Mouse (Mus musculus) liver, embryonic 12.5 days (tissue): ENCODE measurements around the gene Rab33a. TPM values are rescaled to one million over a fixed set of nuclear protein-coding genes. Genes with fewer than 3 reads are reported as not detected.

Experiments
- ATAC-seq: fragments of 200-750 bp; cut with Nextera tagmentation; 2 replicates; pipeline ENCODE4 v1.8.0; 2017; ENCODE audit warnings: moderate number of reproducible peaks, mild to moderate bottlenecking, moderate library complexity
- H3K27ac ChIP-seq: fragments of 300-500 bp; sonication (generic); 2 replicates; pipeline ENCODE4 v1.5.1; 2016; ENCODE audit warnings: mild to moderate bottlenecking
- H3K27me3 ChIP-seq: fragments of 300-500 bp; sonication (generic); replicated peaks from 2 replicates; pipeline ENCODE4 v1.6.1; 2016; ENCODE audit warnings: mild to moderate bottlenecking, moderate library complexity
- H3K36me3 ChIP-seq: fragments of 300-500 bp; sonication (generic); 2 replicates; pipeline ENCODE4 v1.6.1; 2016; ENCODE audit warnings: mild to moderate bottlenecking, moderate library complexity
- H3K4me1 ChIP-seq: fragments of 300-500 bp; sonication (generic); 2 replicates; pipeline ENCODE4 v1.6.1; 2016
- H3K4me2 ChIP-seq: fragments of 300-500 bp; sonication (generic); 2 replicates; pipeline ENCODE4 v1.6.1; 2016; ENCODE audit warnings: mild to moderate bottlenecking, moderate library complexity
- H3K4me3 ChIP-seq: fragments of 300-500 bp; sonication (generic); 2 replicates; pipeline ENCODE4 v1.5.1; 2016; ENCODE audit warnings: mild to moderate bottlenecking, moderate library complexity
- H3K9ac ChIP-seq: fragments of 300-500 bp; sonication (generic); 2 replicates; pipeline ENCODE4 v1.6.1; 2016; ENCODE audit warnings: mild to moderate bottlenecking, moderate library complexity
- H3K9me3 ChIP-seq: fragments of 300-500 bp; sonication (generic); replicated peaks from 2 replicates; pipeline ENCODE4 v1.6.1; 2016; ENCODE audit warnings: mild to moderate bottlenecking, moderate library complexity
- WGBS: fragments of 180-500 bp; shearing (Covaris S2); methylation state at CpG from one replicate; pipeline ENCODE4 v1.1.7; 2016; ENCODE audit not compliant: insufficient replicate concordance; 5-methylcytosine and 5-hydroxymethylcytosine counted together
- polyA plus RNA-seq: library from polyadenylated mRNA; unstranded; fragments of >200 nt; fragmentation: Nextera tagmentation; extraction: Ambion mirVana; gene quantifications from 2 replicates; pipeline ENCODE4 v1.2.1, GENCODE M21; 2016

The Rab33a gene
- 0.90 and 0.93 TPM in 2 replicates for polyA plus RNA-seq

DNA sequence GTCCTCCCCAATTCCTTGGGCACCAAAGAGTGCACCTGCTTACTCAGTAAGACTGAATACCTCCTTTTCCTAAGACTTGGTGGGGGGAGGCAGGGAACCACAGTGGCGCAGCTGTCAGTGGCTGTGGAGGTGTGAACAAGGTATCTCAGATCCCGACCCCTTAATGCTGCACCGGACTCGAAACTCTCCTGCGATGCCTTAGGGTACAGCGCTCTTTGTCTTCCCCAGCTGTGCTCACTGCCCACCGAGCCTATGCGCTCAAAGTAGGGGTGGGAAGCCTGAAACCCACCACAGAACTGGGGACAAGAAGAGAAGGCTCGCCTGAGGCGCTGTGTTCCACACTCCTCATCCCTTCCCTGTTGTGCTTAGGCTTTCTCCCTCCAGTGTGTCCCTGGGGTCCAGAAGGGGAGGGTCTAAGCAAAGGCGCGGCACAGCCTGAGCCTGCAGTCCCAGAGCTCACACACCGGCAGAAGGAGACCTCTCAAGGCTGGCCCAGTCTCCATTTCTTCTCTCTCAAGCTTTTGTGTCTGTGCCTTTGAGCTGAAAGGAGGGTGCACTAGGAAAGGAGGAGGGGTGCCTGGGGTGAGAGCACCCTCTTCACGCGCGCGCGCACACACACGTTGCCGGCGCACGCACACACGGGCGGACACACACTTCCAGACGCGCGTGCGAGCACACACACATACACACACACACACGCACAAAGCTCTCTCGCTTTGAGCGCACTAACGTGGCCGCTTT is at the start of gene Rab33a:
TSS of gene Rab33a (plus strand) at position 478 of the 741 bp plus-strand sequence.
- 0 out of 2 replicates have a peak, but pooled peaks cover 8% of the 10 kb centered on the region for H3K4me1 ChIP-seq
- no peak within 1 kb of the TSS for H3K27ac ChIP-seq
- ATAC-seq, result peak; percentile 49; the same call in 1 of the 2 replicates
- peak within 1 kb of the TSS; percentile 40 for H3K4me3 ChIP-seq
- peak within 1 kb of the TSS; percentile 27; the same call in 1 of the 2 replicates for H3K9ac ChIP-seq
- H3K4me2 ChIP-seq, result peak within 1 kb of the TSS; percentile 67
- no peaks in the 10 kb centered on the region for H3K36me3 ChIP-seq
- H3K27me3 ChIP-seq, result peaks cover 26% of the 10 kb centered on the region
- WGBS, result 12% methylated on average over 33 of the region's 33 CpGs
- no peaks in the 10 kb centered on the region for H3K9me3 ChIP-seq

DNA sequence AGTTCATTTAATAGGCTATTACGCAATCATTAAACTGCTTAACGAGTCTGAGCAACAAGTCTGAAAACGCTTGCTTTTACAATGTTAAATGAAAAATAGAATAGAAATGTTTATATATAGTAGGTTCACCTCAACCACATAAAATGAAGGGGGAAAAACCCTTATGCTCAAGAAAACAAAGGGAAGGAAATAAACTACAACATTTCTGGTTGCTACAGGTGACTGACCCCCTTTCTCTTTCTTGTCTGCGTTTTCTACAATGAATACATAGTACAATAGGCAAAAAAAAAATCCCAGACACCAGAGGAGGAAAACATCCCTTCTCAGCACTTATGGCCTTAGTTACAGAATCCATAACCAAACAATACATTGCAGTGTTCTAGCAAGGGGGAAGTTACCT is 38.0 kb upstream of the Rab33a start:
- no peak overlapping the region for H3K4me2 ChIP-seq
- H3K9ac ChIP-seq, result no peak overlapping the region
- H3K9me3 ChIP-seq, result no peaks in the 10 kb centered on the region
- no peaks in the 10 kb centered on the region for H3K4me1 ChIP-seq
- ATAC-seq, result no peak
- no peaks in the 10 kb centered on the region for H3K27me3 ChIP-seq
- 74% methylated on average over 4 of the region's 4 CpGs for WGBS
- H3K27ac ChIP-seq, result no peak overlapping the region
- peaks cover 63% of the 10 kb centered on the region for H3K36me3 ChIP-seq
- no peak overlapping the region for H3K4me3 ChIP-seq

DNA sequence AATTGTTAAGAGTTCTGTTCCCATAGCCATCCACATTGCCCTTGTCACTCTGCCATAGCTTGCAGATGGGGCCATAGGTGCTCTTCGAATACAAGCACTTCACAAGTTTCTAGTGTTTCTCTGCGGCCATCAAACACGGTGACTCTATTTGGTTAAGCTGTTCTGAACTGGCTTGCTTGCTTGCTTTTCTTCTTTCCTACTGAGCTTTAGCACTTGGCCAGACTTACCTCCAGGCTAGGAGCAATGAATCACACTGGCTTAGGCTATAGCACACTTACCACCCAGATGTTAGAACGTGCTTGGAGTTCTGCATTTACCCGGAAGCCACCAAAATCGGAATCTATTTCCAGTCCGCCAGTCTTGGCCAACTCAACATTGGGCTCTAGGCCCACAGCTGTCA is 37.4 kb upstream of the Rab33a start:
- no peaks in the 10 kb centered on the region for H3K4me1 ChIP-seq
- H3K9ac ChIP-seq, result no peak overlapping the region
- H3K27me3 ChIP-seq, result no peaks in the 10 kb centered on the region
- H3K27ac ChIP-seq, result no peak overlapping the region
- H3K36me3 ChIP-seq, result peaks cover 60% of the 10 kb centered on the region
- H3K9me3 ChIP-seq, result no peaks in the 10 kb centered on the region
- 83% methylated on average over 7 of the region's 7 CpGs for WGBS
- no peak overlapping the region for H3K4me2 ChIP-seq
- no peak for ATAC-seq
- H3K4me3 ChIP-seq, result no peak overlapping the region

DNA sequence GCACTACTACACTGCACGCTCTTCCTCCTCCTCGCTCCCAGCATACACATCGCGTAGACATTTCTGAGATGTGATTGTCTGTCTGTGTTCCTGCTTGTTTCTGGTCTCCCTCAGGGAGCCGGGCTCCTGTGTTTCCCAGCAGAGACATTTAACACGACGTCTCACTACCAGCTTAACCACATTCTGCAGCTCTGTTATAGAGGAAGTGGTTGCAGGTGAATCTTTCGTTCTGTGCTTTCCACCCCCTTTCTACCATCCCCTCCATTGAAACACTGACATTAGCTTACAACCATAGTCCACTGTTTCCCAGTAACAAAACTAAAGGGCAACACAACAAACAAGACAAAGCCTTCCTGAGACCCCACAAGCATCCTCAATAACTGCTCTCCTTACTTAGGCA is 25.3 kb upstream of the Rab33a start:
- Histone ChIP-seq H3K9me3 (no peaks in the 10 kb centered on the region), H3K36me3 (peaks cover 56% of the 10 kb centered on the region), H3K4me3 (no peak overlapping the region), H3K4me2 (no peak overlapping the region), H3K4me1 (no peaks in the 10 kb centered on the region), H3K9ac (no peak overlapping the region), H3K27ac (no peak overlapping the region), H3K27me3 (no peaks in the 10 kb centered on the region)
- ATAC-seq, result no peak
- 75% methylated on average over 8 of the region's 8 CpGs for WGBS

DNA sequence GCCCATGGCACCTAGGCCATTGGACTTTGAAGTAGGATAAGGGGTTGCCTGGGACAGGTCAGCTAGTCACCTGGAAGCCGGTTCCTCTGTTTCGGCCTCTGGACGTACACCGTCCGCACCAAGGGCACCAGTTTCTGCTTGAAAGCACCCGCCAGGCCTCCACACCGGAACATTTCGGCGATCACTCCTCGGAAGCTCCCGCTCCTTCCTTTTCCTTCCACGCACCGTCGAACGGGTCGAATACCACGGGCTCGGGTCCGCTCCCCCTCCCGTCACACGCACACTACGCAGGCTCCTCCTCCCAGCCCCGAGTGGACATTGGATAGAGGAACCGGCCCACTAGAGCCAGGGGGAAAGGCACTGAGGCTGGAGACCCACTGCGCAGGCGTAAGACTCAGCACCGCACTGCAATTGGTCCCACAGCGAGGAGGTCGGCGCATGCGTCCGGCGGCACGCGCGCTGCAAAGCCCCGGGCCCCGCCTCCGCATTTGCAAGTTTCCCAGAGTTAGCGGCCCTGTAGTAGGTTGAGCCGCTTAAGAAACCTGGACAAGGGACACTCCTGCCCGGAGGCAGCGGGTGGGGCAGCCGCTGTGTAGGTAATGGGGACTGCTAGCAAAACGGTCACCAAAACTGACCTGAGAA is 5.8 kb upstream of the Rab33a start, which contains the start of gene Aifm1:
TSS of gene Aifm1 (minus strand) at position 398 of the 642 bp plus-strand sequence.
- Histone ChIP-seq H3K27me3 (peaks cover 2% of the 10 kb centered on the region), H3K4me2 (peak within 1 kb of the TSS; percentile 69), H3K9me3 (no peaks in the 10 kb centered on the region), H3K27ac (peak within 1 kb of the TSS; percentile 71; the same call in 1 of the 2 replicates), H3K9ac (peak within 1 kb of the TSS; percentile 74), H3K36me3 (peaks cover 4% of the 10 kb centered on the region; the same call in 1 of the 2 replicates), H3K4me3 (peak within 1 kb of the TSS; percentile 68), H3K4me1 (peaks cover 11% of the 10 kb centered on the region)
- ATAC-seq, result peak; percentile 98
- WGBS, result 3% methylated on average over 44 of the region's 45 CpGs

DNA sequence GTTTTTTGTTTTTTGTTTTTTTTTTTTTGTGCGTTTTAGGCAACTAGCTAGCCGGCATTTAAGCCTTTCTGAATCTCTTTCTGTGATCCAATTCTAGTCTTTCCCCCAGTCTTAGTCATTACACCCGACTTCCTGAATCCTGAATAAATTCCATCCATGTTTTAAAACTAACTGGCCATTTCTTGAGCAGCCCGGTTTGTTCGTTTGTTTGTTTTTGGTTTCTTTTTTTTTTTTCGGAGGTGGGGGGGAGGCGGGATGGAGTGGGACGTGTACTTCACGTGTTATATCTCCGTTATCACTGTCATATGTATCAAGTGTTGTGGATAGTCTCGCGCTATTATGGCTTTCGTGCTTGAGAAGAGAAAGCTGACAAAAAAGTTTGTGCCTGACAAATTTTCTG is 5.3 kb upstream of the Rab33a start:
- Histone ChIP-seq H3K27ac (0 out of 2 replicates have a peak overlapping the region, but pooled peaks have one; percentile 45), H3K9me3 (no peaks in the 10 kb centered on the region), H3K4me2 (peak overlapping the region; percentile 69)

DNA sequence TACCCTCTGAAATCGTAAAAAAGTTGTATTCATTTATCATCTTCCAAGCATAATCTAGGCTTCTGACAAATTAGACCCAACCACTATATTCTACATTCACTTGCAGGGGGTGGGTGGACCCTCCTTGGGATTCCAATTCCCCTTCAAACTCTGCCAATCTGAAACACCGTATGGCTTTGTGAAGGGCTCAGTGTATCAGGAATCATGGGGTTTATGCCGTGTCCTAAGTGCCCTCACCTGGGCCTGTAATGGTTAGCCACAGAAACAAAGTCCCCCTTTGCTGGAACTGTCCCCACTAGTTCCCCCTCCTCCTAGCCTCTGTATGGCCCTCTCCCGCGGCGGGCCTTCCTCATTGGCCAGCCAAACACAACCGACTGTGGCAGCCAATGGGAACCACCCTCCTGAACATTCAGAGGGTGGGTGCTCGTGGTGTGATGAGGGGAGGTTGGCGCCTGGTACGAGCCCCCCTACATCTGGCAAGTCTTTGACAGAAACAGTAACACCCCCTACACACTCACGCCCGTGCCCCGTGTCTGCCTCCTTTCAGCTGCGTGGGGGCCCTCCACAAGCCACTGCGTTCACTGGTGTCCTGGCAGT is 776 bp upstream of the Rab33a start:
- H3K4me2 ChIP-seq, result peak overlapping the region; percentile 67
- H3K27ac ChIP-seq, result no peak overlapping the region
- H3K4me3 ChIP-seq, result peak overlapping the region; percentile 40
- H3K27me3 ChIP-seq, result peaks cover 26% of the 10 kb centered on the region
- peak; percentile 42; the same call in 1 of the 2 replicates for ATAC-seq
- H3K4me1 ChIP-seq, result 0 out of 2 replicates have a peak, but pooled peaks cover 8% of the 10 kb centered on the region
- H3K9ac ChIP-seq, result no peak overlapping the region
- H3K36me3 ChIP-seq, result no peaks in the 10 kb centered on the region
- H3K9me3 ChIP-seq, result no peaks in the 10 kb centered on the region
- 32% methylated on average over 15 of the region's 15 CpGs for WGBS

More for the DNA sequence above, 5.3 kb upstream of the Rab33a start:
- H3K4me1 ChIP-seq, result peaks cover 14% of the 10 kb centered on the region
- no peak for ATAC-seq
- H3K4me3 ChIP-seq, result peak overlapping the region; percentile 68
- peak overlapping the region; percentile 57; the same call in 1 of the 2 replicates for H3K9ac ChIP-seq
- peaks cover 4% of the 10 kb centered on the region; the same call in 1 of the 2 replicates for H3K36me3 ChIP-seq
- peaks cover 7% of the 10 kb centered on the region for H3K27me3 ChIP-seq
- 12% methylated on average over 13 of the region's 13 CpGs for WGBS

DNA sequence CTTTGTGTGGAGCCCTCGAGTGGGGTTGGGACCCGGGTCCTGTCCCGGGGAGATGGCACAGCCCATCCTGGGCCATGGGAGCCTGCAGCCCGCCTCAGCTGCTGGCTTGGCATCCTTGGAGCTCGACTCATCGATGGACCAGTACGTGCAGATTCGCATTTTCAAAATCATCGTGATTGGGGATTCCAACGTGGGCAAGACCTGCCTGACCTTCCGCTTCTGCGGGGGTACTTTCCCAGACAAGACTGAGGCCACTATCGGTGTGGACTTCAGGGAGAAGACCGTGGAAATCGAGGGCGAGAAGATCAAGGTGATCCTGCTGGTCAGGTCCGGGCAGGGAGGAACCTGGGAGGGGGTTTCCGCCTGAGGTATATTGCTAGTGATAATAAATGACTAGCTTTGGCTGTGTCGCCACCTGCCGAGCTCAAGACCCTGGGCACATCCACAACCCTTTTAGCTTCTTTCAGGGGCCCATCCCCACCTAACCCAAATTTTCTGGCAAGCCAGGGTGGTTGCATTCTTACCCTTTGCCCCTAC is 532 bp downstream of the Rab33a start:
- Histone ChIP-seq H3K4me3 (peak overlapping the region; percentile 40), H3K4me1 (0 out of 2 replicates have a peak, but pooled peaks cover 3% of the 10 kb centered on the region), H3K4me2 (peak overlapping the region; percentile 67), H3K9me3 (no peaks in the 10 kb centered on the region), H3K27me3 (peaks cover 26% of the 10 kb centered on the region), H3K9ac (peak overlapping the region; percentile 27; the same call in 1 of the 2 replicates), H3K27ac (no peak overlapping the region), H3K36me3 (no peaks in the 10 kb centered on the region)
- ATAC-seq, result no peak
- 15% methylated on average over 20 of the region's 20 CpGs for WGBS

DNA sequence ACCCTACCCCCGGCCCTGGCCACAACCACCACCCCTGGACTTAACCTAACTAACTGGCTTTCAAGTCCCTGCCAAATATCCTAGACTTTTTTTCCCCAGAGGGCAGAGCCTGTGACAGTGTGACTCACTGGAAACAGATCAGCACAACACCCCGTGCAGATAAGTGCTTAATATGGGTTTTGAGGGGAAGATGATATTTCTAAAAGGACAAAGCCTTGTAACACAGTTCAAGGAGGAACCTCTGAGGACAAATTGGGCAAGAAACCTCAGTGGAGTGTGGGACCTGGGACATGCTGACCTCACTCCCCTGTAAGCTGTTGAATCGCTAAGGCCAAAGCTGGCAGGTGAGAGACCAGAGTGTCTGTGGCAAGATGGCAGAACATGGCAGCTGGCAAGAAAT is 2.6 kb downstream of the Rab33a start:
- H3K9me3 ChIP-seq, result no peaks in the 10 kb centered on the region
- 63% methylated on average over 2 of the region's 3 CpGs for WGBS
- H3K27me3 ChIP-seq, result peaks cover 26% of the 10 kb centered on the region
- H3K4me2 ChIP-seq, result no peak overlapping the region
- no peak for ATAC-seq
- H3K9ac ChIP-seq, result no peak overlapping the region
- H3K4me1 ChIP-seq, result 0 out of 2 replicates have a peak, but pooled peaks cover 3% of the 10 kb centered on the region
- no peak overlapping the region for H3K27ac ChIP-seq
- no peak overlapping the region for H3K4me3 ChIP-seq
- no peaks in the 10 kb centered on the region for H3K36me3 ChIP-seq

DNA sequence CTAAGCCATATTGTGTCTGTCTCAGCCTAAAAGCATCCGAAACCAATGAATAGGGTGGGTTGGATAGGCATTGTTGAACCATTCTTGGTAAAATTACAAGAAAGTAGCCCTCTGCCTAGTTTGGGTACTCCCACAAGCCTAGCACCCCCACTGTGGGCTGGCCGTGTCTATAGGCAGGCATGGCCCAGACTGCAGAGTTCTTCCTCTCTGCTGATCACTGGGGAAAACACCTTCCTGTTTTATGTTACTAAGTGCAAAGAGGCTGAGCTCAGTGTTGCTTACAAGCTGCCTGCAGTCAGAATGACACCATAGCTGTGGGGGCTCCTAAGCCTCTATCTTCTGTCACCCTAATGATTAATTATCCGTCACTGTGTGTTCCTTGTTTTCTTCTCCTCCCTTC is 4.4 kb downstream of the Rab33a start:
- Histone ChIP-seq H3K27ac (no peak overlapping the region), H3K36me3 (no peaks in the 10 kb centered on the region), H3K4me1 (0 out of 2 replicates have a peak, but pooled peaks cover 3% of the 10 kb centered on the region), H3K27me3 (peaks cover 22% of the 10 kb centered on the region), H3K4me3 (no peak overlapping the region), H3K4me2 (no peak overlapping the region), H3K9ac (no peak overlapping the region), H3K9me3 (no peaks in the 10 kb centered on the region)
- no peak for ATAC-seq
- 40% methylated on average over 3 of the region's 3 CpGs for WGBS

DNA sequence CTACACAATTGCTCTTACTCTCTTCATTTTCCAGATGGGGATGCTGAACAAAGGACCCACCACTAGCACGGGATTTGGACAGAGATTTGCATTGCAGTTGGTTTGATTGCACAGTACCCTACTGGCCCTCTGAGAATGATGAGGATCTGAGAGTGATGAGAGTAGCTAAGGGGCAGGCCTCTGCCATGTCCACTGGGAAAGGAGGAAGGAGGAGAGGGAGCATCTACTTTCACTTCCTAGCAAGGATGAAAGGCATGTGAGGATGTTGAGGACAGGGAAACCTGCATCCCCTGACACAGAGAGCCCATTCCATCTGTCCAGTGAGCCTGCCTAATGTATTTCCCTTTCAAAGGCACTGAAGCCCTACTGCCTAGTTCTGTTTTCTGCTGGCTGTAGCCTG is 6.2 kb downstream of the Rab33a start:
- Histone ChIP-seq H3K36me3 (no peaks in the 10 kb centered on the region), H3K4me1 (no peaks in the 10 kb centered on the region), H3K27me3 (peaks cover 4% of the 10 kb centered on the region; the same call in 1 of the 2 replicates), H3K27ac (no peak overlapping the region), H3K9ac (no peak overlapping the region), H3K4me3 (no peak overlapping the region), H3K9me3 (no peaks in the 10 kb centered on the region), H3K4me2 (no peak overlapping the region)
- ATAC-seq, result no peak
- WGBS, result 44% methylated on average over 1 of the region's 1 CpGs
